Mouse (Mus musculus) heart, postnatal 25 days (tissue): Measurements from ENCODE around the gene Zfyve26. TPM values are rescaled to one million over a fixed set of nuclear protein-coding genes. Genes with fewer than 3 reads are reported as not detected.
"Not testable (repeated sequence)": the region's sequence is repeated elsewhere in the genome, so short reads cannot be mapped to it uniquely, and the experiment has no call there.

ENCODE experiments used
- DNase-seq: peaks from one replicate; pipeline ENCODE4 v3.0.0; 2022; ENCODE audit warnings: low spot score
- intact Hi-C: fragments of 180-260 bp; cut with DNase I; formaldehyde crosslinking; loops from one replicate; pipeline ENCODE4 v1.15.1; 2025
- total RNA-seq, 2 experiments: library from RNA; stranded (reverse); gene quantifications; 2 replicates each; pipeline ENCODE4 v1.2.3; 2021

Zfyve26 gene
- total RNA-seq: 10 to 100 TPM; 15.8 to 16.7 TPM

DNA sequence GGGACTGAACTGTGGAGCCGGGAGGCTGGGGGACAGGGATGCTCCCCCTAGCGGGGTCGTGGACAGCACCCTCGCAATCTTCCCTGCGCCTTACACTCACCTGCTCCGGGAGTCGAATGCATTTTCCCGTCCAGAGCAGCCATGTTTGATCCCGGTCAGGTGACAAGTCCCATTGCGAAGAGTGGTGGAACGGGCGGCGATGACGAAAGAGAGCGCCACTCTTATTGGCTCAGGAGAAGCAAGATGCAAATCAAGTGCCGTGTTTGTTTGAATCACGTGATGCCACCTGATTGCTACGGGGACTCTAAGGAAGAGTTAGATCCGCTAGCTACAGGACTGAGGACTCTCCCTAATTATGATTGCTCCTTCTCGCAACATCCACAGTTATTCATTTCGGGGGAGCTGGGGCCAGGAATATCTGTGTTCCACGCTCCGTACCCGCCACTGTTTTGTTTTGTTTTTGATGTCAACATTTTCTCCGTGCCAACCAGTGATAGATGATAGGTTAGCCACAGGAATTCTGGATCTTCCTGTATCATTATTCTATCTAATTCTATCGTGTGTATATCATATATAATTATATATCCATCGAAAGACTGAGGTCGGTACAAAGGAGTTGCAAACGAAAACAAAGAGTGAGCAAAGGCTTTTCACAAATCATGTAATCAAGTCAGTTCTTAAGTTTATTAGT, at the start of gene Zfyve26:
Gene Zfyve26, minus strand, starts transcription at position 179 of the 691 bp plus-strand sequence.
- DNase-seq: peak; percentile 90
- intact Hi-C loops: no loop called here

DNA sequence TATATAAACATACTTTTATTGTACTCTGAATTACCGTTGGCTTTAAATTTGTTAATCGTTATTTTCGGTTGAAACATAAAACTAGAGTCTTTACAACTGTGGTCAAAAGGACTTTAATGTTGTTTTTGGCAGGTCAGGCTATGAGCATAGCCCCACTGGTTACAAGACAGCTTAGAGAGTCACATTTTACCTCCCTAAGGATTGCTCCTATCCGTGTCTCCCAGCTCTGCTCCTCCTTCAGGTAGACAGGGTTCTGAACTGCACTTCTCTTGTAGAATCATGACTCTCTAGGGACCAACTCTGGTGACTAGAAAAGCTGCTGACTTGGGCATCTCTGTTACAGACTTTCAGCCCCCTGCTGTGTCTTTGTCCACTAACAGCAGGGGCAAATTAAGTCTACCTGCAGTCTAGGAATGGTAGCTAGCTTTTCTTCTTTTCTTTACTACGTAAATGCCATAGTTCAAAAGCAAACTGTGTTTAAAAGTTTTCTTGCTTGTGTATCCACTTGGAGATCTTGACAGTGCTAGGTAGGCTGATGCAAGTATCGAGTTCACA, 45.3 kb upstream of the Zfyve26 start:
- DNase-seq: no peak
- intact Hi-C loops: no loop called here

- intact Hi-C loops: no loop called here
- DNase-seq: no peak
These were observed 44.4 kb upstream of the Zfyve26 start for GRCm38 (mm10) chr12:79340513-79340912.

- no peak for DNase-seq
- intact Hi-C loops: no loop called here
These were observed 42.7 kb upstream of the Zfyve26 start for GRCm38 (mm10) chr12:79338791-79339190.

- intact Hi-C loops: no loop called here
- no peak for DNase-seq
These were observed 35.6 kb upstream of the Zfyve26 start for GRCm38 (mm10) chr12:79331722-79332121.

GRCm38 (mm10) chr12:79330571-79330970, 34.5 kb upstream of the Zfyve26 start:
- no peak for DNase-seq
- intact Hi-C loops: no loop called here

GRCm38 (mm10) chr12:79327868-79328267, 31.8 kb upstream of the Zfyve26 start:
- intact Hi-C loops: no loop called here
- no peak for DNase-seq

- intact Hi-C loops: no loop called here
These were observed 30.6 kb upstream of the Zfyve26 start for GRCm38 (mm10) chr12:79326745-79327144.

DNA sequence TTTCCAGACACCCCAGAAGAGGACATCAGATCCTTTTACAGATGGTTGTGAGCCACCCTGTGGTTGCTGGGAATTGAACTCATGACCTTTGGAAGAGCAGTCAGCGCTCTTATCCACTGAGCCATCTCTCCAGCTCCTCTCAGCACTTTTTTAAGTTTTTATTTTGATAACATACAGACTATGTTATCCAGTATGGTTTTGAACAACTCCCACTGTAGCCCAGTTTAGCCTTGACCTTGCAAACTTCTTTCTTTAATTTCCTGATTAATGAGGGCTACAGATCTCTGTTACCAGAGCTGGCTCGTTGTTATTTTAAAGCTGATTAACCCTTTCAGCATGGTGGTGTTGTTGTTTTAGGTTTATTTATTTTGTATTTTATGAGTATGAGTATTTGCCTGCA, 30.1 kb upstream of the Zfyve26 start:
- intact Hi-C loops: no loop called here

More at GRCm38 (mm10) chr12:79326745-79327144, 30.6 kb upstream of the Zfyve26 start:
- no peak for DNase-seq

GRCm38 (mm10) chr12:79322539-79322938, 26.4 kb upstream of the Zfyve26 start:
- DNase-seq, intact Hi-C loops: not testable (repeated sequence)

More for the DNA sequence above, 30.1 kb upstream of the Zfyve26 start:
- DNase-seq: no peak

DNA sequence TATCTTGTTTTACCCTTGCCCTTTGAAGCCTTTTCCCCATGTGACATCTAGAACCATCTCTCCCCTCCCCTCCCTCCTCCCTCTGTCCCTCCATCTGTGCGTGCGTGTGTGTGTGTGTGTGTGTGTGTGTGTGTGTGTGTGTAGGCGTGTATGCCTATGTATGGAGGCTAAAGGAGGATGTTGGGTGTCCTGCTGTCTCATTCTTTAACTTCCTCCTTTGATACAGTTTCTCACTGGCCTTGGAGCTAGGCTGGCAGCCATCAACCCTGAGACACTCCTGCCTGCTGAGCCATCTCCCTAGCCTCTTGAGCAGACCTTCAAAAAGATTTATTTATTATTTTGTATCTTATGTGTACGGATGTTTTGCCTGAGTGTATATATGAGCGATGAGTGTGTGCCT, 24.8 kb upstream of the Zfyve26 start:
- no peak for DNase-seq
- intact Hi-C loops: no loop called here

- intact Hi-C loops: no loop called here
- DNase-seq: no peak
These were observed 21.2 kb upstream of the Zfyve26 start for GRCm38 (mm10) chr12:79317339-79317738.

- no peak for DNase-seq
- intact Hi-C loops: no loop called here
These were observed 17.6 kb upstream of the Zfyve26 start for GRCm38 (mm10) chr12:79313721-79314120.

- no peak for DNase-seq
- intact Hi-C loops: no loop called here
These were observed 9.9 kb upstream of the Zfyve26 start for GRCm38 (mm10) chr12:79306013-79306412.

- DNase-seq: no peak
- intact Hi-C loops: no loop called here
These were observed 9.0 kb upstream of the Zfyve26 start for GRCm38 (mm10) chr12:79305131-79305530.

GRCm38 (mm10) chr12:79301802-79302201, 5.7 kb upstream of the Zfyve26 start:
- DNase-seq: peak; percentile 17
- intact Hi-C loops: no loop called here

DNA sequence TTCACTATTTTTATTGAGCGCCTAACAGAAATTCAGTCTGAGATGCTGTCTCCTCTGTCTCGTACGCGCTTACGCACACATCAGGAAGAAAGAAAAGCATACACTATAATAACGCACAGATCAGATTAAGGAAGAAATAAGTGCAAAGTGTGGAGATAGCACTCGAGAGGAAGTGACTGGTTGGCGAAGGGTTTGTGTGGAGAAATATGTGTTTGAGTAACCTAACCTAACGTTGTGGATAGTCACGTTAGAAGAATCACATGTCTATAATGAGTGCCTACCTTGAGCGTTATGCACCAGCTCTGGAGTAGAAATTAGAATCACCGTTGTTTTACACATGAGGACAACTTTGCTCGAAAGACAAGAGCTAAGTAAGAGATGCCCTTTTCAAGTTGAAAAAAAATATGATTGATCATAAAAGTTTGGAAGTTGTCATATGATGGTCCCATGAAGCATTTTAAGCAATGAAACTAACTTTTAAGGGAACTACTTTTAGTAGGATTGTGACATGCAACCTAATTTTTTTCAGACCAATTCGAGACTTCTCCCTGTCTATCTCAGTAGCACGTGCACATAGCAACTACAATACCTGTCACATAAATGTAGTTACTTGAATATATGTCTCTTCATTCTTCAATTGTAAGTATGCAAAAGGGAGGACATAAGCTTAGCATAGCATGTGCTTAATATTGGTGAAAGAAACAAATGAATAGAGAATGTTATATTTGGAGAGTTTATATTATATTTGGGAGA, 2.0 kb upstream of the Zfyve26 start:
- intact Hi-C loops: no loop called here
- no peak for DNase-seq

GRCm38 (mm10) chr12:79297121-79297576, 1.0 kb upstream of the Zfyve26 start, which contains the start of gene Rad51b:
Gene Rad51b (plus strand): TSS chr12:79297282.
- intact Hi-C loops: no loop called here

GRCm38 (mm10) chr12:79292874-79293273, 3.2 kb downstream of the Zfyve26 start:
- no peak for DNase-seq
- intact Hi-C loops: no loop called here

More at GRCm38 (mm10) chr12:79297121-79297576, 1.0 kb upstream of the Zfyve26 start, which contains the start of gene Rad51b:
- DNase-seq: peak; percentile 68

- DNase-seq: no peak
- intact Hi-C loops: no loop called here
These were observed 13.5 kb downstream of the Zfyve26 start for GRCm38 (mm10) chr12:79282595-79282994.
